Mouse (Mus musculus): ENCODE measurements around the gene 4931428F04Rik. TPM values are rescaled to one million over a fixed set of nuclear protein-coding genes. Genes with fewer than 3 reads are reported as not detected.
A peak's percentile ranks its signal among the peaks of the same experiment; 100 is the strongest.

Gene 4931428F04Rik
- polyA plus RNA-seq, 1 experiment from 2014 or later, result 122 TPM

- H3K4me1 ChIP-seq, result peaks cover 44% of the 10 kb centered on the region
- H3K4me3 ChIP-seq (replicated peaks), result no peak overlapping the region
- ATAC-seq (ENCODE audit: low FRiP score), result no peak
- peaks cover 34% of the 10 kb centered on the region for H3K27me3 ChIP-seq (replicated peaks)
- peaks cover 47% of the 10 kb centered on the region for H3K36me3 ChIP-seq
- no peak overlapping the region for H3K4me2 ChIP-seq
- H3K27ac ChIP-seq (replicated peaks), result no peak overlapping the region
- WGBS, result 91% methylated on average over 4 of the region's 4 CpGs
- H3K9me3 ChIP-seq (replicated peaks), result no peaks in the 10 kb centered on the region
- H3K9ac ChIP-seq (replicated peaks), result no peak overlapping the region
Measured at GRCm38 (mm10) chr8:105282239-105282638, 7.4 kb downstream of the 4931428F04Rik start.

GRCm38 (mm10) chr8:105281821-105282220 is 7.8 kb downstream of the 4931428F04Rik start:
- H3K4me1 ChIP-seq, result peaks cover 44% of the 10 kb centered on the region
- no peak for ATAC-seq (ENCODE audit: low FRiP score)
- H3K27me3 ChIP-seq (replicated peaks), result peaks cover 38% of the 10 kb centered on the region
- H3K36me3 ChIP-seq, result peaks cover 47% of the 10 kb centered on the region
- no peak overlapping the region for H3K4me3 ChIP-seq (replicated peaks)
- no peaks in the 10 kb centered on the region for H3K9me3 ChIP-seq (replicated peaks)
- no peak overlapping the region for H3K4me2 ChIP-seq
- WGBS, result 90% methylated on average over 12 of the region's 12 CpGs
- no peak overlapping the region for H3K27ac ChIP-seq (replicated peaks)
- no peak overlapping the region for H3K9ac ChIP-seq (replicated peaks)

- H3K9me3 ChIP-seq (replicated peaks), result no peaks in the 10 kb centered on the region
- H3K9ac ChIP-seq (replicated peaks), result no peak overlapping the region
- peaks cover 44% of the 10 kb centered on the region for H3K4me1 ChIP-seq
- H3K27ac ChIP-seq (replicated peaks), result no peak overlapping the region
- peaks cover 50% of the 10 kb centered on the region for H3K27me3 ChIP-seq (replicated peaks)
- H3K4me2 ChIP-seq, result no peak overlapping the region
- ATAC-seq (ENCODE audit: low FRiP score), result no peak
- H3K36me3 ChIP-seq, result peaks cover 44% of the 10 kb centered on the region
- 77% methylated on average over 3 of the region's 3 CpGs for WGBS
- no peak overlapping the region for H3K4me3 ChIP-seq (replicated peaks)
Measured at GRCm38 (mm10) chr8:105280567-105280966, 9.1 kb downstream of the 4931428F04Rik start.

GRCm38 (mm10) chr8:105278911-105279334 is 10.7 kb downstream of the 4931428F04Rik start:
- Histone ChIP-seq H3K9ac (replicated peaks) (no peak overlapping the region), H3K4me1 (peaks cover 40% of the 10 kb centered on the region), H3K4me2 (peak overlapping the region; percentile 56), H3K27ac (replicated peaks) (no peak overlapping the region), H3K27me3 (replicated peaks) (peaks cover 66% of the 10 kb centered on the region), H3K9me3 (replicated peaks) (no peaks in the 10 kb centered on the region), H3K4me3 (replicated peaks) (peak overlapping the region; percentile 25), H3K36me3 (peaks cover 37% of the 10 kb centered on the region)
- ATAC-seq (ENCODE audit: low FRiP score), result peak; percentile 54
- WGBS, result 3% methylated on average over 28 of the region's 28 CpGs

GRCm38 (mm10) chr8:105276292-105277120 is 13.2 kb downstream of the 4931428F04Rik start:
- peak overlapping the region; percentile 37; the same call in 1 of the 2 replicates for H3K27ac ChIP-seq (replicated peaks)

GRCm38 (mm10) chr8:105275840-105276239 is 13.8 kb downstream of the 4931428F04Rik start, which contains the start of gene Nol3:
Gene Nol3 (plus strand): TSS chr8:105276140.
- H3K9me3 ChIP-seq (replicated peaks), result no peaks in the 10 kb centered on the region
- H3K36me3 ChIP-seq, result peaks cover 11% of the 10 kb centered on the region
- H3K4me3 ChIP-seq (replicated peaks), result peak within 1 kb of the TSS; percentile 48
- H3K27ac ChIP-seq (replicated peaks), result peak within 1 kb of the TSS; percentile 37; the same call in 1 of the 2 replicates
- WGBS, result 6% methylated on average over 10 of the region's 10 CpGs
- peak within 1 kb of the TSS; percentile 89 for H3K4me2 ChIP-seq
- H3K27me3 ChIP-seq (replicated peaks), result peaks cover 95% of the 10 kb centered on the region
- peak within 1 kb of the TSS; percentile 47 for H3K9ac ChIP-seq (replicated peaks)
- peaks cover 35% of the 10 kb centered on the region for H3K4me1 ChIP-seq
- ATAC-seq (ENCODE audit: low FRiP score), result no peak; the same call in 1 of the 2 replicates

More at GRCm38 (mm10) chr8:105276292-105277120, 13.2 kb downstream of the 4931428F04Rik start:
- H3K27me3 ChIP-seq (replicated peaks), result peaks cover 89% of the 10 kb centered on the region
- peak overlapping the region; percentile 47 for H3K9ac ChIP-seq (replicated peaks)
- WGBS, result 3% methylated on average over 30 of the region's 30 CpGs
- H3K9me3 ChIP-seq (replicated peaks), result no peaks in the 10 kb centered on the region
- peaks cover 13% of the 10 kb centered on the region for H3K36me3 ChIP-seq
- H3K4me2 ChIP-seq, result peak overlapping the region; percentile 89
- peak overlapping the region; percentile 48 for H3K4me3 ChIP-seq (replicated peaks)
- H3K4me1 ChIP-seq, result peaks cover 32% of the 10 kb centered on the region
- peak; percentile 61 for ATAC-seq (ENCODE audit: low FRiP score)

- peak overlapping the region; percentile 48; the same call in 1 of the 2 replicates for H3K4me3 ChIP-seq (replicated peaks)
- no peaks in the 10 kb centered on the region for H3K9me3 ChIP-seq (replicated peaks)
- H3K27ac ChIP-seq (replicated peaks), result no peak overlapping the region
- H3K4me1 ChIP-seq, result peaks cover 39% of the 10 kb centered on the region
- 7% methylated on average over 11 of the region's 11 CpGs for WGBS
- no peak for ATAC-seq (ENCODE audit: low FRiP score)
- H3K27me3 ChIP-seq (replicated peaks), result peaks cover 96% of the 10 kb centered on the region
- peak overlapping the region; percentile 89 for H3K4me2 ChIP-seq
- peaks cover 7% of the 10 kb centered on the region for H3K36me3 ChIP-seq
- H3K9ac ChIP-seq (replicated peaks), result 0 out of 2 replicates have a peak overlapping the region, but pooled peaks have one; percentile 47
Measured at GRCm38 (mm10) chr8:105275387-105275786, 14.3 kb downstream of the 4931428F04Rik start.

GRCm38 (mm10) chr8:105270916-105271186 is 18.8 kb downstream of the 4931428F04Rik start:
- ATAC-seq (ENCODE audit: low FRiP score), result no peak
- Histone ChIP-seq H3K4me2 (peak overlapping the region; percentile 80), H3K36me3 (no peaks in the 10 kb centered on the region), H3K4me3 (replicated peaks) (peak overlapping the region; percentile 13; the same call in 1 of the 2 replicates), H3K9ac (replicated peaks) (no peak overlapping the region), H3K27ac (replicated peaks) (no peak overlapping the region), H3K27me3 (replicated peaks) (peaks cover 96% of the 10 kb centered on the region), H3K4me1 (peaks cover 47% of the 10 kb centered on the region), H3K9me3 (replicated peaks) (no peaks in the 10 kb centered on the region)
- WGBS, result 3% methylated on average over 11 of the region's 11 CpGs

GRCm38 (mm10) chr8:105270101-105270915 is 19.4 kb downstream of the 4931428F04Rik start:
- H3K9me3 ChIP-seq (replicated peaks), result no peaks in the 10 kb centered on the region
- 3% methylated on average over 39 of the region's 39 CpGs for WGBS
- H3K4me3 ChIP-seq (replicated peaks), result peak overlapping the region; percentile 54
- H3K4me2 ChIP-seq, result peak overlapping the region; percentile 80
- peaks cover 96% of the 10 kb centered on the region for H3K27me3 ChIP-seq (replicated peaks)
- H3K36me3 ChIP-seq, result no peaks in the 10 kb centered on the region
- peaks cover 42% of the 10 kb centered on the region for H3K4me1 ChIP-seq
- ATAC-seq (ENCODE audit: low FRiP score), result no peak
- H3K27ac ChIP-seq (replicated peaks), result no peak overlapping the region
- H3K9ac ChIP-seq (replicated peaks), result no peak overlapping the region

- Histone ChIP-seq H3K27ac (replicated peaks) (peak within 1 kb of the TSS; percentile 82), H3K36me3 (no peaks in the 10 kb centered on the region), H3K9me3 (replicated peaks) (no peaks in the 10 kb centered on the region), H3K4me1 (peaks cover 48% of the 10 kb centered on the region), H3K9ac (replicated peaks) (peak within 1 kb of the TSS; percentile 54), H3K4me2 (peak within 1 kb of the TSS; percentile 80), H3K27me3 (replicated peaks) (peaks cover 96% of the 10 kb centered on the region), H3K4me3 (replicated peaks) (peak within 1 kb of the TSS; percentile 54)
- ATAC-seq (ENCODE audit: low FRiP score), result no peak
- WGBS, result under 1% methylated on average over 42 of the region's 42 CpGs
Measured at GRCm38 (mm10) chr8:105269461-105269947, 20.2 kb downstream of the 4931428F04Rik start, which contains the start of gene Hsf4. Gene Hsf4 (plus strand): TSS chr8:105269801.

GRCm38 (mm10) chr8:105269075-105269458 is 20.6 kb downstream of the 4931428F04Rik start:
- peaks cover 52% of the 10 kb centered on the region for H3K4me1 ChIP-seq
- no peaks in the 10 kb centered on the region for H3K9me3 ChIP-seq (replicated peaks)
- H3K27me3 ChIP-seq (replicated peaks), result peaks cover 95% of the 10 kb centered on the region
- no peaks in the 10 kb centered on the region for H3K36me3 ChIP-seq
- 1% methylated on average over 10 of the region's 10 CpGs for WGBS
- peak overlapping the region; percentile 54 for H3K9ac ChIP-seq (replicated peaks)
- peak overlapping the region; percentile 54 for H3K4me3 ChIP-seq (replicated peaks)
- peak; percentile 6; the same call in 1 of the 2 replicates for ATAC-seq (ENCODE audit: low FRiP score)
- H3K27ac ChIP-seq (replicated peaks), result peak overlapping the region; percentile 82
- H3K4me2 ChIP-seq, result peak overlapping the region; percentile 80
